12 mouse cellular contexts compared by ENCODE assay signal in genomic region chr16:33755961-33756360, GRCm38 (mm10). TPM values are rescaled to one million over a fixed set of nuclear protein-coding genes. Genes with fewer than 3 reads are reported as not detected.
DNase-seq lines count a peak whose midpoint lies in the region; ATAC-seq and TF ChIP-seq lines count a peak whose summit lies in the region.
"Had no signal": no experiment of that assay in that cellular context is flagged by ENCODE, and none has a peak within 500 bp of the region (broad histone marks: within the 10 kb centered on the region; RNA-seq: fewer than 3 reads in every experiment).

No protein-coding gene starts in this region.

- no peak for DNase-seq in layer of hippocampus, adult 2 months (ENCODE audit: low spot score in 2 of 2)
- no peak for DNase-seq in layer of hippocampus, postnatal 25 days (ENCODE audit: extremely low spot score in 1 of 2, low spot score in 1 of 2)
- peak; percentile 23 for DNase-seq in CD4-positive helper T cell, adult 2 months (ENCODE audit: low read depth, low spot score)
- no peak for DNase-seq in retina, embryonic 14.5 days (ENCODE audit: low spot score)
- no peak for DNase-seq in spleen, postnatal 14 days (ENCODE audit: low spot score in 2 of 2)
- no peak for DNase-seq in forebrain, embryonic 10.5 days (ENCODE audit: extremely low spot score, low spot score)
- DNase-seq: lung, postnatal 10 days had no signal

- 20% methylated on average over 16 of the region's 16 CpGs for WGBS in liver, embryonic 16.5 days (ENCODE audit: insufficient replicate concordance)
- WGBS in forebrain, embryonic 10.5 days, result 54% methylated on average over 16 of the region's 16 CpGs

- no peaks in the 10 kb centered on the region; the same call in 1 of the 2 replicates for H3K36me3 ChIP-seq in liver, embryonic 16.5 days (ENCODE audit: control insufficient read depth, insufficient read depth)
- peaks cover 88% of the 10 kb centered on the region for H3K36me3 ChIP-seq in forebrain, embryonic 10.5 days (replicated peaks)

- H3K4me1 ChIP-seq in embryonic fibroblast, embryonic 13.5 days (ENCODE audit: control insufficient read depth, insufficient read depth, low read length), result no peaks in the 10 kb centered on the region
- H3K4me1 ChIP-seq in liver, embryonic 16.5 days (ENCODE audit: control insufficient read depth, low read depth, low read length), result peaks cover 6% of the 10 kb centered on the region
- H3K4me1 ChIP-seq in forebrain, embryonic 10.5 days, result peaks cover 11% of the 10 kb centered on the region
- H3K4me1 ChIP-seq: hindbrain, embryonic 13.5 days had no signal

- no peaks in the 10 kb centered on the region for H3K9me3 ChIP-seq in liver, embryonic 16.5 days (replicated peaks; ENCODE audit: control insufficient read depth, low read length)
- H3K9me3 ChIP-seq in forebrain, embryonic 10.5 days, result no peaks in the 10 kb centered on the region
- H3K9me3 ChIP-seq: hindbrain, embryonic 13.5 days had no signal

- no peaks in the 10 kb centered on the region for H3K27me3 ChIP-seq in liver, embryonic 16.5 days (ENCODE audit: control insufficient read depth, insufficient read depth, low read depth, low read length)
- no peaks in the 10 kb centered on the region for H3K27me3 ChIP-seq in forebrain, embryonic 10.5 days (ENCODE audit: poor library complexity, severe bottlenecking)
- H3K27me3 ChIP-seq: hindbrain, embryonic 13.5 days had no signal

- TF ChIP-seq POLR2A in embryonic fibroblast, embryonic 13.5 days (IDR thresholded peaks at IDR 0.05; ENCODE audit: low read depth, low read length), result no peak

- no peak for TF ChIP-seq CTCF in layer of hippocampus, adult 2 months (conservative IDR thresholded peaks at IDR 0.05)
- no peak for TF ChIP-seq CTCF in embryonic fibroblast, embryonic 13.5 days (IDR thresholded peaks at IDR 0.05; ENCODE audit: borderline replicate concordance, insufficient read depth, low read length)

- H3K27ac ChIP-seq in layer of hippocampus, adult 2 months, result peak overlapping the region; percentile 43; the same call in 1 of the 2 replicates
- peak overlapping the region; percentile 15; the same call in 1 of the 2 replicates for H3K27ac ChIP-seq in embryonic fibroblast, embryonic 13.5 days (ENCODE audit: insufficient read depth, low read length)
- H3K27ac ChIP-seq in liver, embryonic 16.5 days (ENCODE audit: low read length), result peak overlapping the region; percentile 60
- no peak overlapping the region for H3K27ac ChIP-seq in forebrain, embryonic 10.5 days
- H3K27ac ChIP-seq: hindbrain, embryonic 13.5 days had no signal

- H3K4me3 ChIP-seq in layer of hippocampus, adult 2 months, result peak overlapping the region; percentile 33; the same call in 1 of the 2 replicates
- H3K4me3 ChIP-seq in embryonic fibroblast, embryonic 13.5 days (ENCODE audit: insufficient read depth, low read length), result no peak overlapping the region
- H3K4me3 ChIP-seq in liver, embryonic 16.5 days (ENCODE audit: low read depth, low read length), result peak overlapping the region; percentile 25
- H3K4me3 ChIP-seq in forebrain, embryonic 10.5 days, result no peak overlapping the region
- H3K4me3 ChIP-seq: hindbrain, embryonic 13.5 days had no signal

- peak overlapping the region; percentile 2 for H3K9ac ChIP-seq in liver, embryonic 16.5 days (ENCODE audit: low read depth, low read length)
- H3K9ac ChIP-seq: hindbrain, embryonic 13.5 days had no signal

- ATAC-seq in liver, embryonic 16.5 days (ENCODE audit: low read depth), result peak; percentile 37; the same call in 1 of the 2 replicates
- ATAC-seq: forebrain, embryonic 14.5 days had no signal

- H3K4me2 ChIP-seq in liver, embryonic 16.5 days (ENCODE audit: low read depth, low read length), result peak overlapping the region; percentile 56
- H3K4me2 ChIP-seq: hindbrain, embryonic 13.5 days had no signal

RNA-seq across cellular contexts. Expression of gene Muc13, which starts 37.9 kb away (rescaled TPM):
- not detected for total RNA-seq in layer of hippocampus, adult 2 months (2021)
- total RNA-seq in layer of hippocampus, postnatal 25 days (2021), result not detected
- not detected in 2 replicates for polyA plus RNA-seq in embryonic fibroblast, embryonic 13.5 days (2011; ENCODE audit: insufficient read length, low read depth, missing spikeins)
- polyA plus RNA-seq in liver, embryonic 16.5 days (2015; fragmentation: Nextera tagmentation; extraction: Ambion mirVana), result 1.5 and 3.2 TPM in 2 replicates
- 0.24 and 0.38 TPM in 2 replicates for polyA plus RNA-seq in forebrain, embryonic 10.5 days (2016; fragmentation: Nextera tagmentation; extraction: Ambion mirVana)
- total RNA-seq: left cerebral cortex, postnatal 10 days had no signal
- polyA plus RNA-seq: forebrain, embryonic 14.5 days; hindbrain, embryonic 13.5 days had no signal

Comparison
In these comparisons a context has a peak if more than half of its experiments do, and no peak if none do; other contexts are left out.
1. H3K4me3 ChIP-seq: peak in layer of hippocampus, adult 2 months (single experiment) and liver, embryonic 16.5 days (single experiment); none in embryonic fibroblast, embryonic 13.5 days (single experiment) and forebrain, embryonic 10.5 days (single experiment).